Mouse (Mus musculus): ENCODE data around the gene Tgfb1. TPM values are rescaled to one million over a fixed set of nuclear protein-coding genes. Genes with fewer than 3 reads are reported as not detected.
A peak's percentile ranks its signal among the peaks of the same experiment; 100 is the strongest.
"Not testable (repeated sequence)": the region's sequence is repeated elsewhere in the genome, so short reads cannot be mapped to it uniquely, and the experiment has no call there.

Tgfb1 gene
- polyA plus RNA-seq, 1 experiment from 2014 or later, result 1.1 TPM

DNA sequence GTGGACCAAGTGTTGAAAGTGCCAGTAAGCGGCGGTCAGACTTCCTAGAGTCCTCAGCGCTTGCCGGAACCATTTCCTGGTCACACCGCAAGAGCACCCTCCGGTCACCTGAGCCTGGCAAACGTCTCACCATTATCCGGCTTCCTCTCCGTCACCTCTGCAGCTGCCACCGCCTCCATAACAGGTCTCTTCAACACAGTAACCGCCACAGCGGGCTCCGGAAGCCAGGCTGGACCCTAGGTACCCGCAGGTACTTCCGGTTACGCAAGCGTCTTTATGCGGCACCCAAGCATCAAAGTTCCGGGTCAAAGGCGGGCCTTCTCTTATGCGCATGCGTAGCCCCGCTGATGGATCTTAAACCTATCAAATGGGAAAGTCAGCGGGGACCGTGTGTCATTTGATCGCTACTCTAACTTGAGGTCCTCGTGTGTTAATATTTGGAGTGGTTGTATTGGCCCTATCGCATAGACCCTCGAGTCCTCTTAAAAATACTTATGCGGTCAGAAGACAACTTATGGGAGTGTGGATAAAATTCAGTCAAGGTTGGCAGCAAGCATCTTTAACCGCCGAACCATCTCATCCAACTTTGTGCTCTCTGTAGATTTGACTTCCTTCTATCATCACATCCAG lies 32.1 kb downstream of the Tgfb1 start, which contains the start of gene Ccdc97:
Ccdc97 (minus strand) TSS at position 301 of the 630 bp plus-strand sequence.
- Histone ChIP-seq H3K4me1 (replicated peaks; ENCODE audit: control insufficient read depth, insufficient read depth, low read length) (peaks cover 17% of the 10 kb centered on the region), H3K27me3 (ENCODE audit: control insufficient read depth, insufficient read depth, low read length) (no peaks in the 10 kb centered on the region), H3K27ac (peak within 1 kb of the TSS; percentile 75), H3K9me3 (ENCODE audit: control insufficient read depth, low read length) (no peaks in the 10 kb centered on the region), H3K9ac (peak within 1 kb of the TSS; percentile 66), H3K4me3 (replicated peaks; ENCODE audit: low read length) (peak within 1 kb of the TSS; percentile 74), H3K4me2 (replicated peaks) (peak within 1 kb of the TSS; percentile 89), H3K36me3 (replicated peaks; ENCODE audit: control insufficient read depth, insufficient read depth) (peaks cover 69% of the 10 kb centered on the region)
- 5% methylated on average over 32 of the region's 32 CpGs for WGBS
- ATAC-seq (ENCODE audit: low FRiP score), result peak; percentile 89
- DNase-seq (ENCODE audit: low spot score), result peak; percentile 98

DNA sequence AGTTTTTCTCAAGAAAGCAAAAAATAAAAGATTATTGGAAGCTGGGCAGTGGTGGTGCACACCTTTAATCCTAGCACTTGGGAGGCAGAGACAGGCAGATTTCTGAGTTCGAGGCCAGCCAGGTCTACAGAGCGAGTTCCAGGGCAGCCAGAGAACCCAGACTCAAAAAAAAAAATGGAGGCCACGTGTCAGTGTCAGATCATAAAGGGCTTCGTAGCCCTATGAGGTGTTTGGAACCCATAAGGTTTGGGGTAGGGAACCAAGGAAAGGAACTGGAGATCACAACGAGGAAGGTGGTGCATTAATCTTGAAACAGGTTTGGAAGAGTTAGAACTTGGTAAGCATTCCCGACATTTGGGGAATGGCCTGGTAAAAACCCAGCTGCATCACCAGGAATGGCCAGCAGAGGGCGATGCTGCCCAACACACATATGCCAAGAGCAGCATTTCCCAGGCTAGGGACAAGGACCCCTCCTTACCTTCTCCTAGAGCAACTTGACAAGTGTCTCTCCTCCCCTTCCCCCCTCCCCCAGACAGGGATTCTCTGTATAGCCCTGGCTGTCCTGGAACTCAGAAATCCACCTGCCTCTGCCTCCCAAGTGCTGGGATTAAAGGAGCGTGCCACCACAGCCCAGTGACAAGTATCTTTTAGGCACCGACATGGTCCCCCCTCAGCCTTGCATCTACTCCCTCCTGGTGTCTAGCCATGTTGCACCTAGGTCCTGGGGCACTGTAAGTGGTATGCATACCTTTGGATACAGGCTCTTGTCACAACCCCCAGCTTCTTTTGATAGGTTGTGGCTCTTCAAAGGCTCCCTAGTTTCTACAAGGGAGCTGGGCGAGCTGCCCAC lies 33.2 kb downstream of the Tgfb1 start:
- ATAC-seq (ENCODE audit: low FRiP score) (peak; percentile 31), DNase-seq (ENCODE audit: low spot score) (peak; percentile 83)
- Histone ChIP-seq H3K4me1 (replicated peaks; ENCODE audit: control insufficient read depth, insufficient read depth, low read length) (peaks cover 17% of the 10 kb centered on the region), H3K4me3 (replicated peaks; ENCODE audit: low read length) (no peak overlapping the region), H3K36me3 (replicated peaks; ENCODE audit: control insufficient read depth, insufficient read depth) (peaks cover 69% of the 10 kb centered on the region), H3K27me3 (ENCODE audit: control insufficient read depth, insufficient read depth, low read length) (no peaks in the 10 kb centered on the region), H3K9ac (0 out of 2 replicates have a peak overlapping the region, but pooled peaks have one; percentile 66), H3K27ac (no peak overlapping the region), H3K4me2 (replicated peaks) (peak overlapping the region; percentile 89; the same call in 1 of the 2 replicates), H3K9me3 (ENCODE audit: control insufficient read depth, low read length) (no peaks in the 10 kb centered on the region)
- WGBS, result 61% methylated on average over 10 of the region's 10 CpGs

DNA sequence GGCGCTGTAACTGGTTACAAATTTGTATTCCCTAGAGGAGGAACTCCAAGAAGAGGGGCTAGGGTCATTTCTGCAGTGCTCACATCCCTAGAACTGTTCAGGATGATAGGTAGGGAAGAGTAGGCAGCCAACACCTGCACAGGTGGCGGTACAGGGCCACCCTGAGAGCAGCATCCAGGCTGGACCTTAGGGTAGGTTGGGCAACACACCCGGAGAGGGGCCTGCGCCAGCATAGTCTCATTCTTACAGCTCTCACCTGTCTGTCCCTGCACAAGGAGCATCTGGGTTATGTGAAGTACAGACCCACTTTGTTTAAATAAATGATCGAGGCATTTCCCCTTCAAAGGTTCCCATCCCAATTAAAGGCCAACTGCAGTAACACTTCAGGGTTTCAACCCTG lies 34.0 kb downstream of the Tgfb1 start:
- H3K4me1 ChIP-seq (replicated peaks; ENCODE audit: control insufficient read depth, insufficient read depth, low read length), result peaks cover 17% of the 10 kb centered on the region
- 95% methylated on average over 5 of the region's 5 CpGs for WGBS
- H3K27ac ChIP-seq, result no peak overlapping the region
- peaks cover 69% of the 10 kb centered on the region for H3K36me3 ChIP-seq (replicated peaks; ENCODE audit: control insufficient read depth, insufficient read depth)
- no peak overlapping the region for H3K9ac ChIP-seq
- no peaks in the 10 kb centered on the region for H3K27me3 ChIP-seq (ENCODE audit: control insufficient read depth, insufficient read depth, low read length)
- no peak for ATAC-seq (ENCODE audit: low FRiP score)
- H3K4me2 ChIP-seq (replicated peaks), result no peak overlapping the region
- no peaks in the 10 kb centered on the region for H3K9me3 ChIP-seq (ENCODE audit: control insufficient read depth, low read length)
- no peak overlapping the region for H3K4me3 ChIP-seq (replicated peaks; ENCODE audit: low read length)
- no peak for DNase-seq (ENCODE audit: low spot score)

DNA sequence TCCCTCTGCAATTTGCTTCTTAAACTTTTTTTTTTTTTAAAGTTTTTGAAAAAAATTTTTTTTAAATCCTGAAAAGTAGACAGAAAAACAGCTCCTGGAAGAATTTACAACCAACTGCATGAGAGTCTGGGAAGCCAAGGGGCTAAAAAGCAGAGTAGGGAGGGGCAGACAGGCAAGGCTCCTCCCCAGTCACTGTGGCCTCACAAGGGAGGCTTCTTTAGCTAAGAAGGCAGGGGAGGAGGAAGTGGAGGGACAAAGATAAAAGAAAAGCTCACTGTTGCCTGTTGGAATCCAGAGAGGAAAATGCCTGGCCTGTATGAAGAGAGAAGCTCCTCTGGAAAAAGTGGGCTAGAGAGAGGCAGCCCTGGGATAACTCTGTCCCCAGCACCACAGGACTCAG lies 35.0 kb downstream of the Tgfb1 start:
- not testable (repeated sequence) for H3K27me3 ChIP-seq (ENCODE audit: control insufficient read depth, insufficient read depth, low read length); H3K27ac ChIP-seq; H3K9me3 ChIP-seq (ENCODE audit: control insufficient read depth, low read length); DNase-seq (ENCODE audit: low spot score); H3K4me2 ChIP-seq (replicated peaks); H3K4me3 ChIP-seq (replicated peaks; ENCODE audit: low read length); H3K9ac ChIP-seq; ATAC-seq (ENCODE audit: low FRiP score)
- Histone ChIP-seq H3K4me1 (replicated peaks; ENCODE audit: control insufficient read depth, insufficient read depth, low read length) (peaks cover 17% of the 10 kb centered on the region), H3K36me3 (replicated peaks; ENCODE audit: control insufficient read depth, insufficient read depth) (peaks cover 71% of the 10 kb centered on the region)

DNA sequence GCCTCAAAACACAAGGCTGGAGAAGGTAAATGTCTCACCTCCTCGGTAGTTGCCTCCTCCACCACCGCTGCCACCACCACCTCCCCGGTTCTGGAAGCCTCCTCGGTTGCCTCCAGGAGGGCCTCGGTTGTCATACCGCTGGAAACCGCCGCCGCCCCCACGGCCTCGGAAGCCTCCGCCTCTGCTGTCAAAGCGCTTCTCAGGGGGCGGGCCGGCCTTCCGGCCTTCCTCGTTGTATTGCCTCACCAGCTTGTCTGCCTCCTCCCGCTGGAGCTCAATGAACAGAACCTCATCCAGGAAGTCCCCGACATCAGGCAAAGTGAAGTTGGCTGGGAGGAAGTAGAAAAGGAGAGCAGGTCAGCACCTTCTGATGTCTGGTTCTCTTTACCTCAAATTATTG lies 39.1 kb downstream of the Tgfb1 start:
- Histone ChIP-seq H3K27ac (no peak overlapping the region), H3K36me3 (replicated peaks; ENCODE audit: control insufficient read depth, insufficient read depth) (peaks cover 99% of the 10 kb centered on the region), H3K9me3 (ENCODE audit: control insufficient read depth, low read length) (no peaks in the 10 kb centered on the region), H3K4me1 (replicated peaks; ENCODE audit: control insufficient read depth, insufficient read depth, low read length) (no peaks in the 10 kb centered on the region), H3K4me3 (replicated peaks; ENCODE audit: low read length) (no peak overlapping the region), H3K9ac (no peak overlapping the region), H3K4me2 (replicated peaks) (no peak overlapping the region), H3K27me3 (ENCODE audit: control insufficient read depth, insufficient read depth, low read length) (no peaks in the 10 kb centered on the region)
- WGBS, result 87% methylated on average over 19 of the region's 19 CpGs
- no peak for ATAC-seq (ENCODE audit: low FRiP score)
- DNase-seq (ENCODE audit: low spot score), result no peak

DNA sequence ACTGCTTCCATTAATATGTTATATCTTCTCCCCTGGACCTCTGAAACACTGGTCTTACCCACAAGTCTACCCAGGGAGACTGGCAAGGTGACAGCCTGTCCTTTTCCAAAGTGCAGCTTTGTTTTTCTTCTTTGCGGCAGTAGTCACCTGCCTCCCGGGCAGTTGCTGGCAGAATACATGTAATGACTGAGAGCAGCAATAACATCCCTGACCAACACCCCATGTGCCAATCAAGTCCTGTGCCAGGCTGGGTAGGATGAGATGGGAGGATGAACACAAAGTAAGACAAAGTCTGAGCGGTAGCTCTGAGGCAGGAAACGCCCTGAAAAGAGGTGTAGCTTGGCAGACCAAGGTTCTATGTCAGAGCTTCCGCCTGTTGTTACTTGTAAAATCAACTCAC lies 41.0 kb downstream of the Tgfb1 start:
- Histone ChIP-seq H3K27ac (no peak overlapping the region), H3K9ac (no peak overlapping the region), H3K4me1 (replicated peaks; ENCODE audit: control insufficient read depth, insufficient read depth, low read length) (no peaks in the 10 kb centered on the region), H3K27me3 (ENCODE audit: control insufficient read depth, insufficient read depth, low read length) (no peaks in the 10 kb centered on the region), H3K36me3 (replicated peaks; ENCODE audit: control insufficient read depth, insufficient read depth) (peaks cover 98% of the 10 kb centered on the region), H3K9me3 (ENCODE audit: control insufficient read depth, low read length) (no peaks in the 10 kb centered on the region), H3K4me2 (replicated peaks) (no peak overlapping the region), H3K4me3 (replicated peaks; ENCODE audit: low read length) (no peak overlapping the region)
- ATAC-seq (ENCODE audit: low FRiP score) (no peak), DNase-seq (ENCODE audit: low spot score) (no peak)
- WGBS, result 97% methylated on average over 5 of the region's 5 CpGs

DNA sequence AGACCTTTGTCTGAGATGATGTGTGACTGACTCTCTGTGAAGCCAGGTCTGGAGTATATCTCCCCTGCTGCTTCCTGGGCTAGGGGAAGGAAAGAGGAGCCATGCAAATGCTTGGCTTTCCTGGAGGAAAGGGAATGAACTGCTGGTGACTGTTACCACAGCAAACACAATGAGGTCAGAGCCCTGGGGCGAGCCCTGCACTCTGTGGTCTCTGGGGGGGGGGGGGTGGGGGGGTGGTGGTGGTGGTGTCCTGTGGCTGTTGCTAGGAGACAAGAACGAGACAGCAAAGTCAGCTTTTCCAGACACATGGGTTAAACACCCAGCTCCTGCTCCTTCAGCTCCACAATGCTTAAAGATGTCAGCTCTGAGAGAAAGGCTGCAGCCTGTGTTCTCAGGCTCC lies 42.6 kb downstream of the Tgfb1 start:
- H3K9ac ChIP-seq, result no peak overlapping the region
- H3K4me2 ChIP-seq (replicated peaks), result no peak overlapping the region
- H3K27me3 ChIP-seq (ENCODE audit: control insufficient read depth, insufficient read depth, low read length), result no peaks in the 10 kb centered on the region
- H3K4me1 ChIP-seq (replicated peaks; ENCODE audit: control insufficient read depth, insufficient read depth, low read length), result no peaks in the 10 kb centered on the region
- H3K36me3 ChIP-seq (replicated peaks; ENCODE audit: control insufficient read depth, insufficient read depth), result peaks cover 98% of the 10 kb centered on the region
- DNase-seq (ENCODE audit: low spot score) (no peak), ATAC-seq (ENCODE audit: low FRiP score) (no peak)
- H3K4me3 ChIP-seq (replicated peaks; ENCODE audit: low read length), result no peak overlapping the region
- no peaks in the 10 kb centered on the region for H3K9me3 ChIP-seq (ENCODE audit: control insufficient read depth, low read length)
- 32% methylated on average over 2 of the region's 2 CpGs for WGBS
- no peak overlapping the region for H3K27ac ChIP-seq

DNA sequence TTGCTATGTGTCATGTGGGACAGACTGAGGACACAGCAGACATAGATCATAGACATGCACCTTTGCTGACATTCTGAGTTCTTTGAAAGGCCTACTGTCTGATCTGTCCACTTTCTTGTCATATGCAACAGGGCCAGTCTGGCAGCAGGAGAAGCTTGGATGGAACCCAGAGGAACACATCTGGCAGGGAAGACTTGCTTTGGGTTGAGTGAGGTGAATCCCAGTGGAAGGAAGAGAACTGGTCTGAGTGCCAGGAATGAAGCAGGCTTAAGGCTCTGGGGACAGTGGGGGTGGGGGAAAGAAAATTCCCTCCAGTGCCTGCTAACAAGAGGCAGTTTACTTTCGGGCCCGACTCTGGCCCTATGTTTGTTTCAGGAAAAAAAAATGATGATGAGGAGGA lies 43.1 kb downstream of the Tgfb1 start:
- Histone ChIP-seq H3K9me3 (ENCODE audit: control insufficient read depth, low read length) (no peaks in the 10 kb centered on the region), H3K36me3 (replicated peaks; ENCODE audit: control insufficient read depth, insufficient read depth) (peaks cover 98% of the 10 kb centered on the region), H3K4me3 (replicated peaks; ENCODE audit: low read length) (no peak overlapping the region), H3K27me3 (ENCODE audit: control insufficient read depth, insufficient read depth, low read length) (no peaks in the 10 kb centered on the region), H3K9ac (no peak overlapping the region), H3K4me2 (replicated peaks) (no peak overlapping the region), H3K27ac (no peak overlapping the region), H3K4me1 (replicated peaks; ENCODE audit: control insufficient read depth, insufficient read depth, low read length) (no peaks in the 10 kb centered on the region)
- DNase-seq (ENCODE audit: low spot score) (no peak), ATAC-seq (ENCODE audit: low FRiP score) (no peak)
- 79% methylated on average over 2 of the region's 2 CpGs for WGBS

DNA sequence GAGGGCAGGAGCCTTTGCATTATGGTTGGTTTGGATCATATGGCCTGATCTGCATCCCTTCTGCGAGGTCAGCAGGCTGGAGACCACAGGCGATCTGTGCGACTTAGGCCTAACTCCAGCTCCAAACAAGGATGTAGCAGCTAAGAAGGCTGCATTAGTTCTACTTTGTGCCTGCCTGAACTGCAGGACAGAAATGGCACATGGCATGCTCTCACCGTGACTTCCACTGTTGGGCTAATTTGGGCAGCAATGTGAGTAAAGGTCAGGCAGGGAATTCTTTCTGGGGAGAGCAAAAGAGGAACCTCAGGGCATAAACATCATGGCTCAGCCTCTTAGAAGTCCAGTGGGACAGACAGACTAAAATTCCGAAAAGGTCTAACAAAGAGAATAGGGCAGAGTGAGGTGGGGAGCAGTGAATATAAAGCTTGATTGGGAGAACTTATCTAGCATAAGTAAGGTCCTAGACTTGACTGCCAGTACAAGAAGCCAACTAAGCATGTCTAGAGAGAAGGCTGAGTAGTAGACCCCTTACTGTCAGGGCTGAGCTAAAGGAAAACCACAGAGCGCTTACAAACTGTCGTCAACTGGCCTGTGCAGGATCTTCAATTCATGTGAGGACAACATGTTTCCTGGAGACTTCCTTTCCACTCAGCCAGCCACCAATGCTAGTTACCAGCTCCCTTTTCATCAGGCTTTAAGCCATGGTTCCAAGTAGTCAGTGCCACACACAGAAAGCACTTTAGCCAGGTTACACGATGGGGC lies 44.7 kb downstream of the Tgfb1 start:
- DNase-seq (ENCODE audit: low spot score) (no peak), ATAC-seq (ENCODE audit: low FRiP score) (no peak)
- Histone ChIP-seq H3K4me1 (replicated peaks; ENCODE audit: control insufficient read depth, insufficient read depth, low read length) (no peaks in the 10 kb centered on the region), H3K27ac (no peak overlapping the region), H3K9ac (no peak overlapping the region), H3K9me3 (ENCODE audit: control insufficient read depth, low read length) (no peaks in the 10 kb centered on the region), H3K27me3 (ENCODE audit: control insufficient read depth, insufficient read depth, low read length) (no peaks in the 10 kb centered on the region), H3K4me2 (replicated peaks) (no peak overlapping the region), H3K4me3 (replicated peaks; ENCODE audit: low read length) (no peak overlapping the region), H3K36me3 (replicated peaks; ENCODE audit: control insufficient read depth, insufficient read depth) (peaks cover 98% of the 10 kb centered on the region)
- 97% methylated on average over 8 of the region's 8 CpGs for WGBS
